Mouse (Mus musculus): ENCODE results near the gene Sult2a7.

- TF ChIP-seq ZNF384 (IDR thresholded peaks at IDR 0.05; ENCODE audit: low read depth, low read length): no peak
- no peak for TF ChIP-seq MAFK (IDR thresholded peaks at IDR 0.05; ENCODE audit: insufficient read depth, low read depth, low read length)
- no peak for TF ChIP-seq ZC3H11A (IDR thresholded peaks at IDR 0.05; ENCODE audit: borderline replicate concordance, low read depth, low read length)
- TF ChIP-seq HCFC1 (IDR thresholded peaks at IDR 0.05; ENCODE audit: borderline replicate concordance, insufficient read depth, low read length): no peak
Observed at GRCm38 (mm10) chr7:14438029-14438428, 56.0 kb downstream of the Sult2a7 start.
